Mouse (Mus musculus) thymus, adult 2 months (tissue): ENCODE results near the gene Adgrv1.

Source experiments
- CTCF ChIP-seq: fragments of 200-500 bp; IDR thresholded peaks from 2 replicates; pipeline ENCODE4 v1.5.1; 2012; ENCODE audit warnings: mild to moderate bottlenecking, control low read depth, low read length, moderate library complexity, borderline replicate concordance; ENCODE audit not compliant: control insufficient read depth, poor library complexity, insufficient read depth; ENCODE audit errors: extremely low read depth
- POLR2A ChIP-seq: fragments of 200-500 bp; IDR thresholded peaks from 2 replicates; pipeline ENCODE4 v1.6.1; 2012; ENCODE audit warnings: mild to moderate bottlenecking, low read length, control low read depth, moderate library complexity; ENCODE audit not compliant: control insufficient read depth, poor library complexity, insufficient read depth; ENCODE audit errors: extremely low read depth

DNA sequence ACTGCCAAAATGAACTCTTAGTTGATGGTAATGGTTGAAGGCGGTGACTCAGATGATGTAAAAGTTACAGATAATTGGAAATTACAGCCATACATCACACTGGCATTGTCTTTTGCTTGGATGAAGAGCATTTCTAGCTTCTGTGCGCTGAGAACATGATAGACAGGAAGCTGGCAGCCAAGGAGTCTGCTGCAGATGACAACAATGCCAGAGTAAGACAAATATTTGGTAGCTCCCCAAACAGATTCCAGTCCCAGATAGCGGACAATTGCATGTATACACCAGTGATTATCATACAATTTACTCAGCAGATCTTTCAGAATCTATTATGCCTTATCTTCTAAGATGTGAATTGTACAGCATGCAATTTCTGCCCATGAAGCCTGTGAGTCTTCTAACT lies 409.2 kb downstream of the Adgrv1 start:
- no peak for TF ChIP-seq CTCF
- no peak for TF ChIP-seq POLR2A
